Mouse (Mus musculus) liver, embryonic 14.5 days (tissue): ENCODE results near the gene Uvrag. TPM values are rescaled to one million over a fixed set of nuclear protein-coding genes. Genes with fewer than 3 reads are reported as not detected.
A peak's percentile ranks its signal among the peaks of the same experiment; 100 is the strongest.

Source experiments
- ATAC-seq: fragments of 200-750 bp; cut with Nextera tagmentation; 2 replicates; pipeline ENCODE4 v1.8.0; 2017; ENCODE audit warnings: moderate number of reproducible peaks, mild to moderate bottlenecking, moderate library complexity; ENCODE audit not compliant: insufficient read depth
- DNase-seq, 3 experiments: peaks; one replicate each; pipeline ENCODE4 v3.0.0-alpha.2; 2012 to 2013; ENCODE audit warnings: low read depth in 3 of 3, low spot score in 3 of 3
- H3K27ac ChIP-seq: fragments of 300-500 bp; sonication (generic); 2 replicates; pipeline ENCODE4 v1.5.1; 2014; ENCODE audit warnings: moderate library complexity, mild to moderate bottlenecking, control low read depth, inconsistent platforms
- H3K27me3 ChIP-seq: fragments of 300-500 bp; sonication (generic); 2 replicates; pipeline ENCODE4 v1.6.1; 2014; ENCODE audit warnings: mild to moderate bottlenecking, low read length, moderate library complexity; ENCODE audit not compliant: control insufficient read depth, insufficient read depth
- H3K36me3 ChIP-seq: fragments of 300-500 bp; sonication (generic); replicated peaks from 2 replicates; pipeline ENCODE4 v1.6.1; 2014; ENCODE audit warnings: low read depth; ENCODE audit not compliant: control insufficient read depth, insufficient read depth
- H3K4me1 ChIP-seq, 2 experiments: fragments of 200-500 bp in 1 of 2; fragments of 300-500 bp in 1 of 2; sonication (generic) in 1 of 2; replicated peaks; 2 replicates each; pipeline ENCODE4 v1.6.1; 2012 to 2014; ENCODE audit warnings: antibody characterized with exemption in 1 of 2, inconsistent platforms in 1 of 2, low read length in 1 of 2; ENCODE audit not compliant: control insufficient read depth in 2 of 2, insufficient read depth in 2 of 2
- H3K4me2 ChIP-seq: fragments of 300-500 bp; sonication (generic); 2 replicates; pipeline ENCODE4 v1.6.1; 2014; ENCODE audit warnings: low read depth, mild to moderate bottlenecking, control low read depth, moderate library complexity
- H3K4me3 ChIP-seq, 2 experiments: fragments of 200-500 bp in 1 of 2; fragments of 300-500 bp in 1 of 2; sonication (generic) in 1 of 2; 2 replicates each; pipeline ENCODE4 v1.5.1; 2012 to 2014; ENCODE audit warnings: low read depth in 2 of 2, low read length in 2 of 2, mild to moderate bottlenecking in 2 of 2, control low read depth in 1 of 2, inconsistent platforms in 1 of 2, moderate library complexity in 1 of 2; ENCODE audit not compliant: insufficient read depth in 1 of 2
- H3K9ac ChIP-seq: fragments of 300-500 bp; sonication (generic); replicated peaks from 2 replicates; pipeline ENCODE4 v1.6.1; 2014; ENCODE audit warnings: mild to moderate bottlenecking, control low read depth, moderate library complexity
- H3K9me3 ChIP-seq: fragments of 300-500 bp; sonication (generic); 2 replicates; pipeline ENCODE4 v1.6.1; 2016; ENCODE audit warnings: low read length, mixed read lengths; ENCODE audit not compliant: control insufficient read depth
- CTCF ChIP-seq: IDR thresholded peaks from 2 replicates; pipeline ENCODE4 v1.5.1; 2016; ENCODE audit warnings: antibody characterized with exemption, low read depth, control low read depth
- EP300 ChIP-seq: IDR thresholded peaks from 2 replicates; pipeline ENCODE4 v1.6.1; 2016; ENCODE audit warnings: antibody characterized with exemption, low read depth
- whole genome bisulfite sequencing: fragments of 180-500 bp; shearing (Covaris S2); extraction: QIAGEN DNeasy Blood & Tissue Kit; methylation state at CpG from one replicate; pipeline ENCODE4 v1.1.7; 2014; ENCODE audit not compliant: insufficient replicate concordance; 5-methylcytosine and 5-hydroxymethylcytosine counted together
- polyA plus RNA-seq, 2 experiments: library from polyadenylated mRNA; depleted of rRNA in 1 of 2; stranded (reverse) in 1 of 2; unstranded in 1 of 2; fragments of >200 nt; fragmentation: Nextera tagmentation in 1 of 2; extraction: Ambion mirVana in 1 of 2; gene quantifications; 2 replicates each; pipeline versions ENCODE4 v1.2.1 to v1.2.3; 2012 to 2014

Gene Uvrag
- polyA plus RNA-seq (2012; rRNA removed) (2.4 and 3.9 TPM in 2 replicates), polyA plus RNA-seq (2014; fragmentation: Nextera tagmentation; extraction: Ambion mirVana) (5.7 and 7.4 TPM in 2 replicates)

DNA sequence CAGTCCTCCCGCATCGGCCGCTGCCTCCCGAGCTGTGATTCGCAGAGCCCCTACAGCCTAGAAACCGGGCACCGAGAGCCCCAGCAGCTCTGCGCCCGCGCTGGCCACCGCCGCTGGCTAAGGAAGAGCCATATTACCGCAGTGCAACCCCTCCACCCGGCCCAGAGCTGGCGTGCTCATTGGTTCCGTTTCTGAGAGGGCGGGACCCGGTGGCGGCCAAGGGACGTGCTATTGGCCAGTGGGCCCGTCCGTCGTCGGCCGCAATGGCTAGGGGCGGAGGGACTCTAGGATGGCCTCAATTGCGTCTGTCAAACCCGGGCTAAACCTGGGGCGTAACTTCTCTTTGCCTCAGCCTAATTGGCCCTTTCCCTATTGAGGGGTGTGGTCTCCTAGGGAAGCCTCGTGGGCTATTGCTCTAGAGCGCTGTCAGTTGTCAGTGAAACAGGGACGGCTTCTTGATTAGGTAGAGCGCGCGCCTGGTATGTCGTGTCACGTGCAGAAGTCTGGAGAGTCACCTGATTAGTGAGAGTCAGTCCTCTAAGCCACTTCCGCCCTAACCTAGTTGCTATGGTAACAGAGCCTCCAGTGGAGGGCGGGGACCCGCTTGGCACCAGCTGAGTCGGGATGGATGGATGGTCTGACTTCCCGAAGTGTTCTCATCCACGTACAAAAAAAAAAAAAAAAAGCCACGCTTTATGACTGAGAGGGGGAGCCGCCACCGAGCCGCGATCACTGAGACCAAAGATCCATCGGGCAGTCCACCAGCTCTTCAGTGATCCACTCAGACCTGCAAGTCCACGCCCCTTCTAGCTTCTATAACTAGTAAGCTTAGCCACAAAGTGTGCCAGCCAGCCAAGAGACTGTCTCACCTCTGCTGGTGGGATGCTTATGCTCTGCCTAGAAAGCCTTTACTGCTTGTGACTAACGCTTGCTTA lies at the start of gene Uvrag:
Uvrag (minus strand) TSS at position 158 of the 935 bp plus-strand sequence.
- H3K4me2 ChIP-seq, result peak within 1 kb of the TSS; percentile 91
- ATAC-seq (peak; percentile 95), DNase-seq (peak; percentile 97 to 98 (median 98))
- H3K9me3 ChIP-seq, result no peaks in the 10 kb centered on the region
- H3K4me3 ChIP-seq, result peak within 1 kb of the TSS; percentile 86 to 90
- H3K36me3 ChIP-seq, result no peaks in the 10 kb centered on the region
- H3K27ac ChIP-seq, result peak within 1 kb of the TSS; percentile 42; the same call in 1 of the 2 replicates
- under 1% methylated on average over 50 of the region's 51 CpGs for WGBS
- peaks cover 13 to 21% of the 10 kb centered on the region in 2 experiments for H3K4me1 ChIP-seq
- no peaks in the 10 kb centered on the region for H3K27me3 ChIP-seq
- H3K9ac ChIP-seq, result peak within 1 kb of the TSS; percentile 89
- TF ChIP-seq CTCF (no peak), EP300 (no peak)

GRCm38 (mm10) chr7:99189885-99190284 lies 48.9 kb upstream of the Uvrag start:
- no peak overlapping the region for H3K9ac ChIP-seq
- DNase-seq, result no peak
- no peaks in the 10 kb centered on the region for H3K27me3 ChIP-seq
- ATAC-seq, result no peak
- no peak overlapping the region for H3K27ac ChIP-seq
- H3K4me3 ChIP-seq, result no peak overlapping the region
- WGBS, result 36% methylated on average over 5 of the region's 5 CpGs
- no peaks in the 10 kb centered on the region for H3K9me3 ChIP-seq
- H3K36me3 ChIP-seq, result no peaks in the 10 kb centered on the region
- H3K4me1 ChIP-seq, result peaks cover 0 to 19% of the 10 kb centered on the region in 2 experiments; a peak in 3 of 4 replicates
- TF ChIP-seq EP300, result no peak
- TF ChIP-seq CTCF, result no peak
- no peak overlapping the region for H3K4me2 ChIP-seq

DNA sequence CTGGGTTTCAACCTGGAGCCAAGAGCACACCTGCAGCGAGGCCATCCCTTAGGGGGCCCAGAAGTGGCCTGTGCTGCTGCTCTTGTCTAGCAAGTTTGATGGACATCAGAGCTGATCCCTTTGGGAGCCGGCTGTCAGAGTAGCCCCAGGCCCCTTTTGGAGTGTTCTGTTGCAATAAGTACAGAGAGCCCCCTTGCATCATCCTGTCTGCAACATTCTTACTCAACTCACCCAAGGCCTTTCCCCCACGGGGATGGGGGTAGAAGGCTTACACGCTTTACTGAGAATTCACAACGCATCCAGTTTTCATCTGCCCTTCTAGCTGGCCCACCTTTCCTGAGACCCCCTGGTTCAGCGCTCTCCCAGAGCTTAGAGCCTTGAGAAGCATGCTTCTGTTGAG lies 47.7 kb upstream of the Uvrag start:
- H3K27ac ChIP-seq, result no peak overlapping the region

DNA sequence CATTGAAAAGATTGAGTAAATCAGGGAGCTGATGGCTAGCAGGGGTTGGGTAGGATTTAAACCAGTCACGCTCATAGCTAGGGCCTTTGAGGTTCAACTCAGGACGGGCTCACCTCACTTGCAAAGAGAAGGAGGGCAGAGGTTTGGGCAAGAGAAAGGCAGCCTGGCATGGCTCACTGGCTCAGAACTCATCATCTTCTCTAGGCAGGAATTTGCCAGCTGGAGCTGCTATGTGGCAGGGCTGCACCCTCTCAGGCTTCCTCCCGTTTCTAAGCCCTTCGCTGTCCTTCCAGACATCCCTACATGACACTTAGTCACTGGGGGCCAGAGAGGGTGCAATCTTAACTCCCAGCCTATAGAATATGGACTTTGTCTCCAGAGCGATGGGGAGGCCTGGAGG lies 46.5 kb upstream of the Uvrag start:
- Histone ChIP-seq H3K4me3 (no peak overlapping the region), H3K4me2 (no peak overlapping the region), H3K9me3 (no peaks in the 10 kb centered on the region), H3K27me3 (no peaks in the 10 kb centered on the region; the same call in 1 of the 2 replicates), H3K27ac (no peak overlapping the region), H3K4me1 (peaks cover 0 to 23% of the 10 kb centered on the region in 2 experiments; a peak in 3 of 4 replicates), H3K9ac (no peak overlapping the region), H3K36me3 (no peaks in the 10 kb centered on the region)
- WGBS, result 76% methylated on average over 5 of the region's 5 CpGs
- ATAC-seq, result no peak
- no peak for TF ChIP-seq EP300
- no peak for TF ChIP-seq CTCF
- no peak for DNase-seq

More for the DNA sequence above, 47.7 kb upstream of the Uvrag start:
- DNase-seq, result no peak
- TF ChIP-seq EP300 (no peak), CTCF (no peak)
- peak; percentile 13; the same call in 1 of the 2 replicates for ATAC-seq
- Histone ChIP-seq H3K4me3 (no peak overlapping the region), H3K27me3 (no peaks in the 10 kb centered on the region; the same call in 1 of the 2 replicates), H3K9ac (no peak overlapping the region), H3K36me3 (no peaks in the 10 kb centered on the region), H3K4me1 (peaks cover 0 to 22% of the 10 kb centered on the region in 2 experiments; a peak in 3 of 4 replicates), H3K9me3 (no peaks in the 10 kb centered on the region), H3K4me2 (no peak overlapping the region)
- WGBS, result 45% methylated on average over 6 of the region's 6 CpGs

- Histone ChIP-seq H3K4me3 (no peak overlapping the region), H3K9ac (no peak overlapping the region), H3K4me1 (peaks cover 0 to 19% of the 10 kb centered on the region in 2 experiments; a peak in 2 of 4 replicates), H3K9me3 (no peaks in the 10 kb centered on the region), H3K27me3 (no peaks in the 10 kb centered on the region; the same call in 1 of the 2 replicates), H3K4me2 (no peak overlapping the region), H3K36me3 (no peaks in the 10 kb centered on the region), H3K27ac (no peak overlapping the region)
- no peak for TF ChIP-seq CTCF
- TF ChIP-seq EP300, result no peak
- ATAC-seq, result no peak
- no peak for DNase-seq
- 62% methylated on average over 3 of the region's 3 CpGs for WGBS
These were observed 44.5 kb upstream of the Uvrag start for GRCm38 (mm10) chr7:99185405-99185804.
